Mouse (Mus musculus) liver, embryonic 15.5 days (tissue): ENCODE data around the gene D930020B18Rik. TPM values are rescaled to one million over a fixed set of nuclear protein-coding genes. Genes with fewer than 3 reads are reported as not detected.

ENCODE experiments used
- ATAC-seq: fragments of 200-750 bp; cut with Nextera tagmentation; 2 replicates; pipeline ENCODE4 v1.8.0; 2017; ENCODE audit warnings: moderate number of reproducible peaks, mild to moderate bottlenecking, moderate library complexity; ENCODE audit not compliant: insufficient read depth
- H3K27ac ChIP-seq: fragments of 300-500 bp; sonication (generic); replicated peaks from 2 replicates; pipeline ENCODE4 v1.5.1; 2015; ENCODE audit warnings: mild to moderate bottlenecking, inconsistent platforms
- H3K27me3 ChIP-seq: fragments of 300-500 bp; sonication (generic); 2 replicates; pipeline ENCODE4 v1.6.1; 2015; ENCODE audit warnings: mild to moderate bottlenecking, inconsistent platforms
- H3K36me3 ChIP-seq: fragments of 300-500 bp; sonication (generic); replicated peaks from 2 replicates; pipeline ENCODE4 v1.6.1; 2015; ENCODE audit warnings: moderate library complexity, mild to moderate bottlenecking, inconsistent platforms
- H3K4me1 ChIP-seq: fragments of 300-500 bp; sonication (generic); replicated peaks from 2 replicates; pipeline ENCODE4 v1.6.1; 2015; ENCODE audit warnings: inconsistent platforms
- H3K4me2 ChIP-seq: fragments of 300-500 bp; sonication (generic); 2 replicates; pipeline ENCODE4 v1.6.1; 2015; ENCODE audit warnings: moderate library complexity, mild to moderate bottlenecking, inconsistent platforms
- H3K4me3 ChIP-seq: fragments of 300-500 bp; sonication (generic); replicated peaks from 2 replicates; pipeline ENCODE4 v1.5.1; 2015; ENCODE audit warnings: mild to moderate bottlenecking, inconsistent platforms
- H3K9ac ChIP-seq: fragments of 300-500 bp; sonication (generic); 2 replicates; pipeline ENCODE4 v1.6.1; 2015; ENCODE audit warnings: moderate library complexity, mild to moderate bottlenecking, inconsistent platforms
- H3K9me3 ChIP-seq: fragments of 300-500 bp; sonication (generic); replicated peaks from 2 replicates; pipeline ENCODE4 v1.6.1; 2016; ENCODE audit warnings: inconsistent platforms
- WGBS: fragments of 180-500 bp; shearing (Covaris S2); methylation state at CpG from one replicate; pipeline ENCODE4 v1.1.7; 2015; ENCODE audit warnings: mixed read lengths; ENCODE audit not compliant: insufficient replicate concordance; 5-methylcytosine and 5-hydroxymethylcytosine counted together
- polyA plus RNA-seq: library from polyadenylated mRNA; unstranded; fragments of >200 nt; fragmentation: Nextera tagmentation; extraction: Ambion mirVana; gene quantifications from 2 replicates; pipeline ENCODE4 v1.2.1, GENCODE M21; 2015

The D930020B18Rik gene
- polyA plus RNA-seq, 1 experiment from 2014 or later, result not detected

DNA sequence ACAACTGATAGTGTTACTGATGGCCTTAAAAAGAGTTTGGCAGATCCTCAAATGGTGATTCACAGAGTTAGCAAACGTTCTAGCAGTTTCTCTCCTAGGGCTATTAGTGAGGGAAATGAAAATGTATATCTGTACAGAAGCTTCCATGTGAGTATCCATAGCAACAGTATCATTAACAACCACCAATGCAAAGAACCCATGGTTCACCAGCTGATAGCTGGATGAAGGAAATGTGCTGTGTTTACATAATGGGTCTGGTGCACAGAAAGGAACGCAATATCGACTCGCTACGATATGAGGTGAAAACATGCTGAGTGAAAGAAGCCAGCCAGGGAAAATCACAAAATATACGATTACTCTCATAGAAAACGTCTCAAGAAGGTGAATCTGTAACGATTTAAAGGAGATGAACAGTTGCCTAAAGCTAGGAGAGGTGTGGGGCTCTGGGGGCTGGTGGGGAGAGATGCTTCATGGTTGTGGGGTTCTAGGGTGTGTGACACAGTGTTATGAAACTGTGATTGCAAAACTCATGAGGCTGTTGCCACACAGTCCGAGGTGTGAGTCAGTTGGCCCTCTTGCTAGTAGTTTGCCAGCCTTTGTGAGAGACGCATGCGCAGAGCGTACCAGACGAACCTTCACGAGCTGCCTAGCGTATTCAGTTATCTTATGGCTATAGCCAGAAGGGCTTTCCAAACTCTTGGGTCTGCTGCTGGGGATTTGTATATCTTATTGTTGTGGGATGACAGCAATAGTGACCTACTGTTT is 64.2 kb downstream of the D930020B18Rik start:
- H3K27me3 ChIP-seq, result no peaks in the 10 kb centered on the region
- no peaks in the 10 kb centered on the region for H3K36me3 ChIP-seq
- no peaks in the 10 kb centered on the region for H3K4me1 ChIP-seq
- H3K4me2 ChIP-seq, result no peak overlapping the region
- no peak overlapping the region for H3K9ac ChIP-seq
- no peaks in the 10 kb centered on the region for H3K9me3 ChIP-seq
- no peak for ATAC-seq
- no peak overlapping the region for H3K4me3 ChIP-seq
- H3K27ac ChIP-seq, result no peak overlapping the region
- 69% methylated on average over 15 of the region's 15 CpGs for WGBS

DNA sequence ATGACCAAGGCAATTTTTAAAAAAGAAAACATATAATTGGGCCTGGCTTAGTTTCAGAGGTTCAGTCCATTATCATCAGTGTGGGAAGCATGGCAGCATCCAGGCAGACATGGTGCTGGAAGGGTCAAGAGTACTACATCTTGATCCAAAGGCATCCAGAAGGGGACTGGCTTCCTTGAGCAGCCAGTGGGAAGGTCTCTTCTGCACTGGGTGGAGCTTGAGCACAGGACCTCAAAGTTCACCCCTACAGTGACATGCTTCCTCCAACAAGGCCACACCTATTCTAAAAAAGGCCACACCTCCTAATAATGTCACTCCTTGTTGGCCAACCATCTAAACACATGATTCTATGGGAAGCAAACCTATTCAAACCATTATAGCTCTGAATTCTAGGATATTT is 75.5 kb downstream of the D930020B18Rik start:
- H3K4me2 ChIP-seq, result no peak overlapping the region
- no peaks in the 10 kb centered on the region for H3K27me3 ChIP-seq
- no peak for ATAC-seq
- H3K27ac ChIP-seq, result no peak overlapping the region
- no peak overlapping the region for H3K9ac ChIP-seq
- H3K36me3 ChIP-seq, result no peaks in the 10 kb centered on the region
- no peaks in the 10 kb centered on the region for H3K4me1 ChIP-seq
- no peaks in the 10 kb centered on the region for H3K9me3 ChIP-seq
- H3K4me3 ChIP-seq, result no peak overlapping the region

DNA sequence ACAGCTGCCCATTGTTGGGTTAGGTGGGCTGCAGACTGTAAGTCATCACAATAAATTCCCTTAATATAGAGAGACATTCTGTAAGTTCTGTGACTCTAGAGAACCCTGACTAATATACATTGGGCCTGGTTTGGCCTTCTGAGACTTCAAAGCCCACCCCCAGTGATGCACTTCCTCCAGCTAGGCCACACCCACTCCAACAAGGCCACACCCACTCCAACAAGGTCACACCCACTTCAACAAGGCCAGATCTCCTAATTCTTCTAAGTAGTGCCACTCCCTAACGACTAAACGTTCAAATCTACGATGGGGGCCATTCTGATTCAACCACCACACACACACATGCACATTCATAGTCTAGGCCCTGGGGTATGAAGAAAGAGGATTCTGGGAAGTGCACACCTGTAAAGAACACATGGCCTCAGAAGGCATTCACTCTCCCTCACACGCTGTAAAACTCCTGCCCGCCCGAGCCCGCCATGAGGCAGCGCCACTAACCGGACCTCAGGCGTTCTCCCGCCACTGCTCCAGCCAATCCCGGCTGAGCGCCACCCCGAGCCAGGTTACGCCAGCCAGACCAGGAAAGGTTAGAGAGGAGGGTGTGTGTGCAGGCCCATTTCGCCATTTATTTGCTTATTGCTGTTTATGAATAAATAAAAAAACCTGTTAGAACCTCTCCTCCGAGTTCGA is 77.7 kb downstream of the D930020B18Rik start:
- no peaks in the 10 kb centered on the region for H3K4me1 ChIP-seq
- 83% methylated on average over 18 of the region's 18 CpGs for WGBS
- H3K27me3 ChIP-seq, result no peaks in the 10 kb centered on the region
- H3K27ac ChIP-seq, result no peak overlapping the region
- H3K36me3 ChIP-seq, result no peaks in the 10 kb centered on the region
- H3K4me2 ChIP-seq, result no peak overlapping the region
- no peak for ATAC-seq
- no peak overlapping the region for H3K9ac ChIP-seq
- H3K9me3 ChIP-seq, result no peaks in the 10 kb centered on the region
- no peak overlapping the region for H3K4me3 ChIP-seq

DNA sequence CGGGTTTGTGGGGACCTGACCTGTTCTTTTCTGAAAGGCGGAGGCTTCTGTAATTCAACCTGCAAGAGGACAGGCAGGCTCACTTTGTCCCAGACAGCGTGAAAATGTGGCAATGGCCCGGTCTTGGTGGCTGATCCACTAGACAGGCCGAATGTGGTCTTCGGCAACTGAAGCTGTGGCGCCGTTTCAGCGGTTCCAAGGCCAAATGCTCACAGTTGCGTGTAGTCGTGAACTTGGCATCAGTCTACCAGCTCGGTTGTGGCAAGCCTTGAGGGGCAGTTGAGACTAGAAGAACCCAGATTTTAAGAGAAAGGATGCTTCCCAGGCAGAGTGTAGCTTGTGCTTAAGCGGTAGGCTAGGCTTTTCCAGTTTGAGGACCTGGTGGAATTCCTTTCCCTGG is 79.3 kb downstream of the D930020B18Rik start:
- H3K9ac ChIP-seq, result no peak overlapping the region
- H3K4me1 ChIP-seq, result no peaks in the 10 kb centered on the region
- 81% methylated on average over 13 of the region's 13 CpGs for WGBS
- no peak overlapping the region for H3K27ac ChIP-seq
- no peaks in the 10 kb centered on the region for H3K9me3 ChIP-seq
- H3K4me3 ChIP-seq, result no peak overlapping the region
- no peak overlapping the region for H3K4me2 ChIP-seq
- no peak for ATAC-seq
- no peaks in the 10 kb centered on the region for H3K27me3 ChIP-seq
- H3K36me3 ChIP-seq, result no peaks in the 10 kb centered on the region

DNA sequence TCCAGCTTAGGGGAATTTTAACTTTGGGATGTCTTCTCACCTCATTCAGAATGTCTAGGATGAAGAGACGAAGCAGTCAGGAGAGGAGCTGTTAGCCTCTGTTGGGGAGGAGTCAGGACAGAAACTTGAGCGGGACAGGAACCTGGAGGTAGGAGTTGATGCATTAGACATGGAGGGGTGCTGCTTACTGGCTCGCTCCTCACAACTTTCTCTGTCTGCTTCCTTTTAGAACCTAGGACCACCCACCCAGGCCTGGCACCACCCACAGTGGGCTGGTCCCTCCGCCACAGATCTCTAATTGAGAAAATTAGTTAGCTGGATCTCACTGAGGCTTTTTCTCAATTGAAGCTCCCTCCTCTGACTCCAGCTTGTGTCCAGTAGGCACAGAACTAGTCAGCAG is 85.1 kb downstream of the D930020B18Rik start:
- Histone ChIP-seq H3K27me3 (no peaks in the 10 kb centered on the region), H3K9ac (no peak overlapping the region), H3K27ac (no peak overlapping the region), H3K9me3 (no peaks in the 10 kb centered on the region), H3K4me3 (no peak overlapping the region), H3K36me3 (no peaks in the 10 kb centered on the region), H3K4me2 (no peak overlapping the region), H3K4me1 (no peaks in the 10 kb centered on the region)
- no peak for ATAC-seq
- WGBS, result 50% methylated on average over 4 of the region's 4 CpGs

DNA sequence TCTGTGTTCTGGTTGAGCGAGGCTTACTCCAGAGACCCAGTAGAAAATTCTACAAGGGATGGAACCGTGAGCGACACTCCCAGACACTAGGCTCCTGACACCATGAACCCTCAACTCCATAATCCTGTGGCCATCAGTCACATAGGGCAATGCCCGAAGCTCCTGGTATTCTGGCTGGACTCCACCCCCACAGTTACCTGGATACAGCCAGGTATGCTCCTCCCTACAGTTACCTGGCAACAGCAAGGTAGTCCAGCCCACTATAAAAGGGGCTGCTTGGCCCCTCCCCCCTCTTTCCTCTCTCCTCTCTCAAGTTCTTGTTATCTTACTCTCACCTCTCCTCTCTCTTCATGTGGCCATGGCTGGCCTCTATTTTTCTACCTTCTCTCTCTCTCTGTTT is 85.8 kb downstream of the D930020B18Rik start:
- Histone ChIP-seq H3K9ac (no peak overlapping the region), H3K36me3 (no peaks in the 10 kb centered on the region), H3K4me1 (no peaks in the 10 kb centered on the region), H3K9me3 (no peaks in the 10 kb centered on the region), H3K27ac (no peak overlapping the region), H3K27me3 (no peaks in the 10 kb centered on the region), H3K4me3 (no peak overlapping the region), H3K4me2 (no peak overlapping the region)
- no peak for ATAC-seq
- 65% methylated on average over 4 of the region's 4 CpGs for WGBS

DNA sequence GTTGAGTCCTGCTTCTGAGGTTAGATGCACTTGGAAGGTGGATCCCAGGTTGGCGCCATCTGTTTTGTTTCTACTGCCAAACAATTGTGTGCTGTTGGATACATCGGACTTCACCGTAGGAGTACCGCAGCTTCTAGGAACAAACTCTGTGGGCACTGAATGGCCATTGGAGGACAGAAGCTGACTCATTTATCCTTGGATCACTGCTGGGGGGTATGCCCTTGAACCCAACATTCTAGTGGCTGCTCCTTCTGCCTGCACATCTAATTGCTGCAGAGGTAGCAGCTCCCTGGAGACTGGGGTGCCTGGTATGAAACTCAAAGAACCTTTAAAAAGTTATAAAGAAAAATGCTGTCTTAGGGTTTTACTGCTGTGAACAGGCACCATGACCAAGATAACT is 86.8 kb downstream of the D930020B18Rik start:
- H3K36me3 ChIP-seq, result no peaks in the 10 kb centered on the region
- ATAC-seq, result no peak
- H3K9ac ChIP-seq, result no peak overlapping the region
- WGBS, result 82% methylated on average over 4 of the region's 4 CpGs
- H3K27me3 ChIP-seq, result no peaks in the 10 kb centered on the region
- H3K9me3 ChIP-seq, result no peaks in the 10 kb centered on the region
- no peak overlapping the region for H3K27ac ChIP-seq
- no peaks in the 10 kb centered on the region for H3K4me1 ChIP-seq
- no peak overlapping the region for H3K4me3 ChIP-seq
- H3K4me2 ChIP-seq, result no peak overlapping the region

DNA sequence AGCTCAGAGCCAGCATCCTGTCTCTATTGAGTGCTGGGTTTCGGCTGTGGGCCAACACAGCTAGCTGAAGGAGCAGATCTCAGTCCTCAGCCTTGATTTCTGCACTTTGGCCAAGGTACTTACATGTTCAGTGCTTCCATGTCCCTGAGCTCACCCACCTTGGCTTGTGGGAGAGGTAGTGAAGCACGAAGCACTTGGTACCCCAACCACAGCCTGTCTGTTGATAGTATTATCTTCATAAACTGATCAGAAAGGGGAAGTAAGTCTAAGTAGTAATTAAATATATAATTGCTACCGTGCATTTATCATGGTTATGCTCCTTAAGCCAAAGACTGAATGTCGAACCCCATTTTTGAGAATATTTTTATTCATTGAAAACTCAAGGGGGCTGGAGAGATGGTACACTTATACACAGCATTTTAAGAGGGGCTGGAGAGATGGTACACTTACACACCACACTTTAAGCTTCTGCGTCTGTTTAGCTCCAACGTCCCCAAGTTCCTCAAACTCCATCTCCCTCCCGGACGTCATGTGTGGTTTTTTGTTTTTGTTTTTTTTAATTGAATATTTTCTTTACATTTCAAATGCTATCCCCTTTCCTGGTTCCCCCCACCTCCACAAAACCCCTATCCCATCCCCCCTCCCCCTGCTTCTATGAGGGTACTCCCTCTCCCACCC is 89.8 kb downstream of the D930020B18Rik start:
- no peaks in the 10 kb centered on the region for H3K4me1 ChIP-seq
- no peaks in the 10 kb centered on the region for H3K36me3 ChIP-seq
- H3K9me3 ChIP-seq, result no peaks in the 10 kb centered on the region
- no peak overlapping the region for H3K4me3 ChIP-seq
- no peaks in the 10 kb centered on the region for H3K27me3 ChIP-seq
- 31% methylated on average over 8 of the region's 8 CpGs for WGBS
- no peak overlapping the region for H3K9ac ChIP-seq
- H3K27ac ChIP-seq, result no peak overlapping the region
- H3K4me2 ChIP-seq, result no peak overlapping the region
- no peak for ATAC-seq

DNA sequence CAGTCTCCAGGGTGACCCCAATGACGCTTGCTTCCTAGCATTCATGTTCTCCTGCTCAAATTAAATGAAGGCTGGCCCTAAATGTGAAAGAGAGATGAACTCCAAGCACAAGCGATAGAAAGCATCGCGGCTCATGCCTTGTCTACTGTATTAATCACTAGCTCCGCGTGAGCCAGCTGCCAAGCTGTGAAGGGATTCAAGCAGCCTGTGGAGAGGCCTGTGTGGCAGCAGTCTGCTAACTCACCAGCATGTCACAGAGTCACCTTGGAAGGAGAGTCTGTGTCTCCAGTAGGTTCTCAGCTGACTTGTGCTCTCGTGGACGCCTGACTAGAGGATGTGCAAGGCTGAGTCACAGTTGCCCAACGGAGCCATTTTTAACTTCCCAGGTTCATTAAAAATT is 91.2 kb downstream of the D930020B18Rik start:
- H3K4me1 ChIP-seq, result no peaks in the 10 kb centered on the region
- H3K4me3 ChIP-seq, result no peak overlapping the region
- no peak for ATAC-seq
- no peak overlapping the region for H3K27ac ChIP-seq
- H3K9ac ChIP-seq, result no peak overlapping the region
- no peaks in the 10 kb centered on the region for H3K9me3 ChIP-seq
- H3K4me2 ChIP-seq, result no peak overlapping the region
- H3K27me3 ChIP-seq, result no peaks in the 10 kb centered on the region
- no peaks in the 10 kb centered on the region for H3K36me3 ChIP-seq
- 82% methylated on average over 9 of the region's 9 CpGs for WGBS

DNA sequence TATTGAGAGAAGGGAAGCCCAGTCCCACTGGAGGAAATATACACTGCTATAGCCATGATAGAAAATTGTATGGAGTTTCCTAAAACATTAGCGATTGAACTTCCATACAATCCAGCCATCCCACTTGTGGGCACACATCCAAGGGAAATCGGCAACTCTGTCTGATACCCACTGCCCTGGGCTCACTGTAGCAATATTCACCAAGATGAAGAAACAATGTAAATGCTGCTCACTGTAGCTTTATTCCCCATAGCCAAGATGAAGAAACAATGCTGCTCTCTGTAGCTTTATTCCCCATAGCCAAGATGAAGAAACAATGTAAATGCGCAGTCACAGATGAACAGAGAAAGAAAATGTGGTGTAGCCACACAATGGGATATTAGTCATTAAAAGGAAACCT is 95.9 kb downstream of the D930020B18Rik start:
- Histone ChIP-seq H3K4me1 (peaks cover 19% of the 10 kb centered on the region), H3K27me3 (no peaks in the 10 kb centered on the region), H3K4me3 (no peak overlapping the region), H3K9ac (no peak overlapping the region), H3K27ac (no peak overlapping the region), H3K9me3 (no peaks in the 10 kb centered on the region), H3K36me3 (no peaks in the 10 kb centered on the region), H3K4me2 (no peak overlapping the region)
- WGBS, result 78% methylated on average over 3 of the region's 3 CpGs
- ATAC-seq, result no peak
